Mouse (Mus musculus): ENCODE results near the gene Hs3st3b1.

Gene Hs3st3b1

DNA sequence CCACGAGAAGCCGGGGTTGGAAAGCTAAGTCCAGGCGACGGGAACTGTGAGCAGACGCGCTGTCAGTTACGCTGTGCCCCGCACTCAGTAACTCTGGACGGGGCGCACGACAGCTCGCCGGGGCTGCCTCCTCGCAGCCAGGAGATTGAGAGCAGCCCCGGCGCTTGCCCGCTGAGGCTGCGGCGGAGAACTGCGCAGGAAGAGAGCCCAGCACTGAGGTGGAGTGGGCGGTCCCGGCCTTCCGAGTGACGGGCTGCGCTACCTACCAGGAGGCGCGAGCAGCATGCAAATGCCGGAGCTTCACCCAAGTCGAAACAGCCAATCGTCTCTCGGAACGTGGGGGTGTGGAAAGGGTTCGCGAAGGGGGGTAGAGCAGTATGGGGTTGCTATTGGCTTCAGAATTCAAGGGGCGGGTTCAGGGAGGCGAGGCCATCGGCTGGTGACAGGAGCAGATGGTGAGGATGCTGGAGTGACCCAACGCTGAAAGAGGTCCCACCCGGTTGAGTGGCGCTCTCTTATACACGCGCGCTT, at the start of gene Hs3st3b1:
Gene Hs3st3b1, minus strand, starts transcription at position 200 of the 531 bp plus-strand sequence.
- in situ Hi-C loops (cut with MboI, MseI) = loop anchor here (5.0 kb wide), 1 partner anchor 155 kb away; the partner anchor contains the start of gene Cox10

DNA sequence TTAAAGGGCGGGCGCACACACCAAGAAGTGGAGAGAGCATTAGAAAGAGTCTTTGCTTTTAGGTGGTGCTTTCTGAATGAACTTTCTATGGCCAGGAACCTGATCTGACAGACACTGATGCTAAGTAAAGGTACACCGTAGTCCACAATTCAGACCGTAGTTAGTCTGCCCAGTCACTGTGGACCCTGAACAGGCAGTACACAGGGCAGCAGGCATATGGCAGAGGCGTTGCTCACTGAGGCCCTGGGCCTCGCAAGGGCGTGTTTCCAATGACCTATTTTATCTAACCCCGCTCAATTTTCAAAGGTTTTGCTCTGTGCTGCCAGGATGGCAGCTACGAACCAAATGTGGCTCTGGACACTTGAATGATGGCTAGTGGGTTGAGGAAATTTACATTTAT, 49.4 kb upstream of the Hs3st3b1 start:
- in situ Hi-C loops (cut with MboI, MseI) = no loop called here

DNA sequence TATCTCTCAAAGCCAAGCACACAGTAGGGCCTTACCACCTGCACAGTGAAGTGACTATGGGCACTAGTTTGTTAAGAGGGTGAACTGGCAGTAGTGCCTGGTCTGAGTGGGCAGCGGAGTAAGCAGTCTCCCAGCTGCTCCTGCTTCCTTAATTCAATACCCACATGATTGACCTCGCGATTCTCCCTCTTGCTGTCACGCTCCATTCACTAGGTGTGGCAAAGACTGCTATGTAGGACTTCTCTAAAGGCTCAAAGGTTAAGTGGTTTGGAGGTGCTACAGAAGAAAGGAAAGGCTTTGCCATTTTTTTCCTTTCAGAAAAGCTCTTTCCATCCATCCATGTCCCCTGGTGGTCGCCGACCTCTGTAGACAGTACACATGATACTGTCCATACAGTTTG, 48.7 kb upstream of the Hs3st3b1 start:
- in situ Hi-C loops (cut with MboI, MseI) = no loop called here

DNA sequence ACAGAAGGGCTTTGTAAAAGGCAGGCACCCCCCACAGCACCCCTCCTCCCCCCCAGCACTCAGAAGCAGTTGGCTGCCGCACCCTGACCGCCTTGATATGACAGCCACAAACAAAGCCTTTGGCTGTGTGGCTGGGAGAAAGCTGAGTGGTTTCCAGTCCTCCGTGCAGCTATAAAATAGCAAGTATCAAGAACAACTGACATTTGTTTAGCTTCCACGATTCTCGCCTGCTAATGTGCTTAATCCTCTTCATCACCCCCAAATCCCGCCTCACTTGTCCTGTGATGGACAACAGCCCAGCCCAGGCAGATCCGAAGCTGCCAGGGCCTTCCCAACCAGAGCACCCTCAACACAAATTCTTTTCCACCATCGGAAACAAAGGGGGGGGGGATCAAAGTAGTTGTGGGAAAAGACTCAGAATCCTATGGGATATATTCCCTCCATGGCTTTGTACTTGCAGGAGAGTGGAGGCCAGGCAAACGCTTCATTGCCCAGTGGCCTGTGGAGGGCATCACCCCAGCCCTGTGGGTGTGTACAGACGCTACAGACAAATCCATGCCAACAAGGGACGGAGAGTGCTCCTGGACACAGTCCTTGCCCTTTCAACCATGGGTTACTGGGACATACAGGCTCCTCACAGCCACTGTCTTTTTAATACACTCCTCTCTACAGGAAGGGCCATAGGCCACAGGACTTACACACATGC, 47.3 kb upstream of the Hs3st3b1 start:
- in situ Hi-C loops (cut with MboI, MseI) = no loop called here

DNA sequence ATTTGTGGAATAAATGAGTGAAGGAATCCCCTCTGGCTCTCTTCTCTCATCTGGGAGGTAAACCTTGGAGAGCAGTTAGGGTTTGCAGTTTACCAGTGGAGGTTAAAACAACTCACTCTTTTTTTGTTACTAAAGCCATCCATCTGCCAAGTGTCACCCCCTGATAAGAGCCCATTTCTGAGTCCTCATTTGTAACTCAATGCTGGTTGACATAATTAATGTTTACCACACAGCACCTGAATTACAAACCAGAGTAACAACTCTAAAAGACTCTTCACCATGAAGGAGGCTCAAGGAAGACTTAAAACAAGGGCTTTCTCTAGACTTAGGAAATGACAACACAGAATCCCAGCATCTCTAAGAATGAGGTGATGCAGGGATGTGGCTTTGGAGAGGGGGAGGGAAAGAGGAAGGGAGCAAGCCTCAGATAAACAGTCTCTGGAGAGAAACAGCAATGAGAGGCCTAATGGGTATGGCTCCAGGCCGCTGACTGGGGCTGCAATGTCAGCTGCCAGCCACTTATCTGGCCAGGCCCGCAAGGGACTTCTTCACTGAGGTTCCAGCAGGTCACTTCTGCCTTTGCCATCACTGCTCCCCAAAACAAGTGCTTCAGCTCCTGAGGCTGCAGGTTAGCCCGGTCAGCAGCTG, 46.4 kb upstream of the Hs3st3b1 start:
- in situ Hi-C loops (cut with MboI, MseI) = no loop called here

DNA sequence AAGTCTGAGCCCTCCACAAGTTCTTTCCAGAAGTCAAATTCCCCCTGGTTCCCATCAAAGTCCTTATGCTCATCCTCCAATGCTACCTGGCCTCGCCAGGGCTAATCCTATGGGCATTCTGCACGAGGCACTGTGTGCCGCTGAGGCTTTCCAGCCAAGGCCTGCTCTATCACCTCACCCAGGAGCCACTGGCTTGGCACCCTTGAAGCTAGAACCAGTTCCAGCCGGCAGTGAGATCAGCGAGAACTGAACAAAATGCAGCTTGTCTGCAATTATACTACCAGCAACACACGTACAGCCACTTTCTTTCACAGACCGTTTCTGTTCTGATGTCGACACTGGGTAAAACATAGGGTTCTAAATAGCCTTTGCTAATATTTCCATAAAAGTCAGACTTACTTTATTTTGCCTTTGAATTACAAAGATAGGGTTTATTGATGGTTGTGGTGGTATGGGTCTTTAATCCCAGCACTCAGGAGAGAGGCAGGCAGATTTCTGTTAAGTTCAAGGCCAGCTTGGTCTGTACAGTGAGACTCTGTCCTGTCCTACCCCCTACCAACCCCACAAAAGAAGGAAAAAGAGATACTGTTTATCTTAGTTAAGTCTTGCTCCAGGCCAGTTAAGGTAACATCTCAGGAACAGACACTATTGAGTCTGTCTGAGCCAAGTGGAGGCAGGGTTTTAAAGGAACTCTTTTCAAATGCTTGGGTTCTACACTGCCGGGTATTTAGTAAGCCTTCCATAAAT, 45.7 kb upstream of the Hs3st3b1 start:
- in situ Hi-C loops (cut with MboI, MseI) = no loop called here

DNA sequence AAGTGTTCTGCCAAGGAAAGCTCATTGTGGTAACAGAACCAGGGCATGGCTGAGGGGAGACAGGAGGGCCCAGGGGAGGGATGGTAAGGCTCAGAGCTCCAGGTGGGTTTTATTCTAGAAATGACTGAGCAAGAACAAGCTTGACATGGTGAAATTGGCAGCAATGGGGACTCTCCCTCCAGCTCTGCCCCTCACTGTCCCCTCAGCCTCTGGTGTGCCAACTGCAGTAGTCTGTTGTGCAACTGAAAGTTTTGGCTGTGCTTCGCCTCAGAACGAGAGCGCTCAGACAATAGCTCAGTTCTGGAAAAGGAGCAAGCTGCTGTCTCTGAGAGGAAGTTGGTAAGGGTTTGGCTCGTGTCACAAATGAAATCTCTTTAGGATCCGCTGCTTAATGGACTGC, 43.3 kb upstream of the Hs3st3b1 start:
- in situ Hi-C loops (cut with MboI, MseI) = no loop called here

DNA sequence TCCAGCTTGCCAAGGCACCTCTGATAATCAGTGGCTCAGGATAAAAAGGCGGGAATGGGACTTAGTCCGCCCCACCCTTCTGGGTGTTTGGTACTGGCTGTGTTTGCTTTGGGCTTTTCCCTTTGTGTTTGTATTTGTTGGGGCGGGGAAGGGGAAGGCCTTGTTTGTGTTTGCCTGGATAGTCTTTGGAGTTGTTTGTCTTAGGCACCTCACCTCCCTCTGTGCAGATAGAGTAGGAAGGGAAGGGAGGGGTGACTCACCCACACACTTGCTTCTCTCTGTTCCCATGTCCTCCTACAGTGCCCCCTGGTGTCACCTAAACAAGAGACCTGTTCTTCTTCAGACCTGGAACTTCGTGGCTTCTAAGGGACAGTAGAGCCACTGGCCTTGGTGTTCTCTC, 35.1 kb upstream of the Hs3st3b1 start:
- in situ Hi-C loops (cut with MboI, MseI) = no loop called here

DNA sequence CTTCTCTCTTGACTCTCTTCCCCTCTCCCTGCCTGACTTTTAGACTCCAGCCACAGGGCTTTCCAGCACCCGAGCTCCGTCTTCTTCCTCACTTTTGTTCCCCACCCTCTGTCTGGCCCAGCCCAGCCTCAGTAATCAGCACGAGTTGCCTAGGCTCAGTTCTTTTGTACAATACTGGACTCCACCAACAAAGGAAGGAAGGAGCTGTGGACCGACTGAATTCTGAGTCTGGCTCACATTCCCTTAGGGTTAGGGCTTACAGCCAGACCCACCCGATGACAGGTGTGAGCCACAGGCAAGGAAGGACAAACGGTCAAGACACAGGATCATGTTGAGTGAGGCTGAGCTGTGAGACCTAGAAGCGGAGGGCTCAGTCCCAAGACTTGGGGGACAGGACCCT, 34.7 kb upstream of the Hs3st3b1 start:
- in situ Hi-C loops (cut with MboI, MseI) = no loop called here

DNA sequence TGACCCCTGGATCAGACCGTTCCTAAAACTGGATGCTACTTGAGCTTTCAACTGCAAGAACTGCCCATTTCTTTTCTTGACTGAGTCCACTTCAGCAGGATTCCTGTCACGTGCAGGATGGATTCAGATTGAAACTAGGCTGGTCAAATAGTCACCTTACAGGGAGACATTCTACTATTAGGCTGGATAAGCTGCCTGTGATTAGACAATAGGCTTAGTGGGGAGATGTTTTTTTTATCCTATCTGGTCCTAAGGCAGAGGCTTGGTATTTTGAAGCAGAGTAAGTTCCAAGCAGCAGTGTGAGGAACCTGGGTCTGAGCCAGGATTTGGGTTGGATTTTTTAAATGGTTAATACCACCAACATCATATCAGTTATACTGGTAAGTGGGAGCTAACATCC, 31.8 kb upstream of the Hs3st3b1 start:
- in situ Hi-C loops (cut with MboI, MseI) = no loop called here

DNA sequence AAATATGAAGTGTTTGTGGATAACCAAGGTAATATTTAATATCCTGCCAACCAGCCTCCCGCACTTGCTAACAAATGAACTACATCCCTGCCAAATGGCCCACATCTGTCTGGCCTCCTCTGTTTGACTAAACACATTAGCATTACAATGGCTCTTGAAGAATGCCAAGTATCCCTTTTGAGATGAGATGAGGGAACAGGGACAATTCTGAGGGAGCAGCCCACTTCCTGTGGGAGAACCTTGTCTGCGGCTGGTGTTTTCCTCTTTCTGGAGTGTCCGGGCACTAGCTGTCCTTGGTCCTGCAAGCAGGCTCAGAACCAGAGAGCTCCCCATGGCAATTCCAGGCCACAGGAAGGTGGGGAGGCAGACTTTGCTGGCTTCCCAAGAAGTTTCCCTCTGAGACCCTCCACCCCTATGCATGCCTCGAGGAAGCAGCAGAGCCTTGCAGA, 30.7 kb upstream of the Hs3st3b1 start:
- in situ Hi-C loops (cut with MboI, MseI) = no loop called here

DNA sequence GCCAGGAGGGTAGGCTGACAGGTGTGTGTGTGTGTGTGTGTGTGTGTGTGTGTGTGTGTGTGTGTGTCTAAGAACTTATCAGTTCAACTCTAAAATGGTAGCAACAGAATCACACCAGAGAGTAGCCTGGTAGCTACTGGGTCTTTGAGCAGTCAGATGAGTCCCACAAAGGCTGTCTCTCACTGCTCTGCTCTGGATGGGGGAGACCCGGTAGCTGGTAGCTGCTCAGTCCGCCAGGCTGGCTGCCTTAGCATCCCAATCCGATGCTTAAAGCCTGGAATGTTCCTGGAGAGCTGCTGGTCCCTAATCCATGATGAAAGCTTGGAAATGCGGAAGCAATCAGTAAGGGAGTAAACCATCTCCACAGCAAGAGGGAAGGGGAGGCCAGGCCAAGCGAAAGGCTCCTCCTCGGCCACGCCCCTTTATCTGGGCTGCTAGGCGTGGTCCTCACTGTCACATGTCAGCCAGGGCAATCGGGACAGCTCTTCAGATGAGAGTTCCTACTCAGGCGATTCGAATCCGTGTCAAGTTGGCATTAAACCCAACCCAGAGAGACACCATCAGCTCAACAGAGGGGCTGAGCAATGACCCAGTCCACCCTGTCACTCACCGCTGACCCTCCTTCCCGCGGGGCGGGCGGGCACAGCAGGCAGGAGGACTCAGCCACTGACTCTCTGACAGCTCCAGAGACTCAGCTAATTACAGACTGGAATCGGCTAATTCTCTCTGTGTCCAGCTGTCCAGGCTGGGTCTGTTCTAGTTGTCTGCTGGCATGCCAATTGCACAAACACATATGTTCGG, 29.9 kb upstream of the Hs3st3b1 start:
- in situ Hi-C loops (cut with MboI, MseI) = no loop called here

DNA sequence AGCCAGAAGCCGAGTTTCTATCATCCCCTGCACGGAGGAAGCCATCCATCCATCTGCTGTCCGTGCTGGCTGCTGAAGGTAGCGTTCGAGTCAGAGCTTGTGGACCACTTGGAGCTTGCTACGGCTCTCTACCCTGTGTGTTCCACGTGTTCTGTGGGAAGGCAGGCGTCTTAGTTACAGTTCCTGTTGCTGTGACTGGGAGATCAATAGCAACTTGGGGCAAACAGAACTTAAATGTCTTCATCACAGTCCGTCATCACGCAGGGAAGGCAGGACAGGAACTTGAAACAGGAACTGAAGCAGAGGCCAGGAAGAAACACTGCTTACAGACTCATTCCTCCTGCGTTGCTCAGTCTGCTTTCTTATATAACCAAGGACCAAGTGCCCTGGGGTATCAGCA, 26.3 kb upstream of the Hs3st3b1 start:
- in situ Hi-C loops (cut with MboI, MseI) = no loop called here

DNA sequence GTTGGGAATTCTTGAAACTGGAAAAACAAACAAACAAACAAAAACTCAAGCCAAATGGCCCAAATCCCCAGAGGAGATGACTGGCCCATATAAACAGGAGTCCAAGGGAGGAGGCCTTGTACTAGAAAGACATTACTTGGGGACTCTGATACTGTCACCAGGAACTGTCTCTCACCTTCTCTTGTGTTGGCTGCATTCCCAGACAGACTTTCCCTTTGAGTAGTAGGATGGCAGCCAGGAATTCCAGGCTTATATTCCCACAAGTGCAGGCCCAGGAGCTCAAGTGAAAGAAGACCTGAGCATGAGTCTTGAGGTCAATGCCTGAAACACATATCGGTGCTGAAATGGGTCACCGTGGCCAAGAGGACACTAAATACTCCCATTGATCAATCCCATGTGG, 24.9 kb upstream of the Hs3st3b1 start:
- in situ Hi-C loops (cut with MboI, MseI) = no loop called here

DNA sequence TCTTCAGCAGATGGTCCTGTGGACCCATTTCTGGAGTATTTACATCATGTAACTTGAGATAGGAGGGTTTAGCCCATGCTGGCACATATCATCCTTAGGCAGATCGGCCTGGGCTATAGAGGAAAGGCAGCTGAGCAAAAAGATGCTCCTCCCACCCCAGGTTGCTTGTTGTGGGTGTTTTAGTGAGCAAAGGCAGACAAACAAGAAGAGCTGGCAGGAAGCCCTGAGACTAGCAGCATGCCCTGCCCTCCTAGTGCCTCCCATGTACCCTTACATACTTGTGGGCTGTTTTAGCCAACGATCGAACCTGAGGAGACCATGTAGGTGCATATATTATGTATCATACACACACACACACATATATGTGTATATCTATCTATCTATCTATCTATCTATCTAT, 21.9 kb upstream of the Hs3st3b1 start:
- in situ Hi-C loops (cut with MboI, MseI) = no loop called here

DNA sequence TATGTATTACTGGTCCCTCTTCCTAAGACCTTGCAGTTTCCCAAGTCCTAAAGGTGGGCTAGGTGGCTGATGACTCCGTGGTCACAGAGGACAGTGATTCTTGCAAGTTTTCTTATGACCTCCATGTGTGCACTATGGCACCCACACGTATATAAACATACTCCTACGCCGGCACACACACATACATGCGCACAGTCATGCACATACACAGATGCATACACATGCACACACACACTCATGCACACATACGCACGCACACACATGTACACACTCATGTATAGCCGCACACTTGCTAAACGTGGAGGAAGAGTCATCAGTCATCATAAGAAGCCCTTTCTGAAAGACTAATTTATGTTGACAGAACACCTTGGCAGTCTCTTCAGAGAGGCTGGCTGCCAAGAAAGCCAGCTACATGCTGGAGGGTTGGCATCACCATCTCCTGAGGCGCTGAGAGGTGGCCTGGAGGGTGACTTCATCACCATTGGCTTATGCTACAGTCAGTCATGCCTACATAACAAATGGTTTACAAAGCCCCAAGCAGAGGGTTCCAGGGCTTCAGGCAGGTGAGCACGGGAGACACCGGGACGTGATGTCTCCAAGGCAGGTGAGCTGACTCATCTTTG, 21.3 kb upstream of the Hs3st3b1 start:
- in situ Hi-C loops (cut with MboI, MseI) = no loop called here

DNA sequence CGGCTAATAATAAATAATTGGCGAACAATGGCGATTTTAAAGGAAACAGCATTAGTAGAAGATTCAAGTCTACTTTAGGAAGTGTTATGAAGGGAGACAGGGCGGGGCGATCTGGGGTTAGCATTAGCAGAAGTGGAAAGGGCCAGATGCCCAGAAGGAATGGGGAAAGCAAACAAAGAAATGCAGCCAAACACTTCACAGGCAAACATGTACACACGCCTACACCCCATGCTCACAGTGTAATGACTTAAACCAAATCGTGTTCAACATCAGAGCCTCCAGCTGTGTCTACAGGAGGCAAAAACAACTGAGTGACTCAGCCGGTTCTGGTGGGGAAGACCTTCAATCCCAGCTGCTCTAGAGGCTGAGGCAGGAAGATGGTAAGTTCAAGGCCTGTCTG, 20.1 kb upstream of the Hs3st3b1 start:
- in situ Hi-C loops (cut with MboI, MseI) = no loop called here

DNA sequence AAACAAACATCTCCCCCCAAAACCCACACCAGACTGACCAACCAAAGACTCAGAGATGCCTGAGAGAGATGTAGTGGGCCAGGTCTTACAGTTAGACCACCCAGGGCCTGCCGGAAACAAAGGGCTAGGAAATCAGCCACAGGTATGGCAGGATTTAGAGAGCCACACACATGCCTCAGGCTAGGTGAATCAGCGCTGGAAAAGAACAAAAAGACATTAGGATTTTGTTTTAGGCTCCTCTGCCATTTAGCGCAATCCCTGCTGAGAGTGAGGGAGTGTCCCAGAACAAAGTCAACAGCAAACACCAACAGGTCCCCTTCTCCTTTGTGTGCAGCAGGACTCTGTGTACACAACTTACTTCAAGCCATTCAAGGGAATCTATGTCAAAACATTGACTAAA, 14.6 kb upstream of the Hs3st3b1 start:
- in situ Hi-C loops (cut with MboI, MseI) = no loop called here

DNA sequence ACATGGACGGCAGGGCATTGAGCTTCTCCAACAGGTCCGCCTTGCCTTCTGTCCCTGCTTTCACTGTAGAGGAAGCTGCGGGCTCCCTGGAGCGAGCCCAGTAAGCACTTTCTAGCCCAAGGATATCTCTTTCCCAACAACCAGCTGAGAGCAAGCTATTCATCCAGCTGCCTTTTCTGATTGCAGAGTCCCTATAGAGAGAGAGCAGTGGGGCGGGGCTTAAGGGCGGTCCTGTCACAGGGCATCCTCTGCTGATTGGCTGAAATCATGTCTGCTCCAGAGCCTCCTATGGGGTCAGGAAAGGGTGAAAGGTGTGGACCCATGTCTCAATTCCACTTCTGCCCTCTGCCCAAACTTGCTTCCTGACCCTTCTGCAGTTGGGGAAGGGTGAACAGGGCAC, 4.8 kb upstream of the Hs3st3b1 start:
- in situ Hi-C loops (cut with MboI, MseI) = loop anchor here (5.0 kb wide), 1 partner anchor 515 kb away; no protein-coding TSS in a partner anchor

DNA sequence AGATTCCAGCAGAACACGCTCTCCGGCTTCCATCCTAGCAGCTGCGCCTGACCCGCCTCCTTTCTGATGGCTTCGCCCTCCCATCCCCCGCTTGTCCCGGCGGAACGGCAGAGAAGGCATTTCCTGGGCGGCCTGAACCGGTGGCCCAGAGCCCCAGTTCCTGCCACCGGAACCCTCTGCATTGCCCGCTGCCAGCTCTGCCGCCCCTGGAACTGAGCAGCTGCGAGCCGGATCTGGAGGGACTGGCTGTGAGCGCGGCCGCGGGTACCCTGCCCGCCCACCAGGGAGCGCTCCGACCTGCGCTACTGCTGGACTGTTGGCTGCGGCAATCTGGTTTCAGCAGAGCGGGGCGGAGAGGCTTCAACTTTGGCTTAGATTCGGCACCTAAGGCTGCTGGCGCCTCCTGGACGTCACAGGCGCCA, 3.1 kb upstream of the Hs3st3b1 start:
- in situ Hi-C loops (cut with MboI, MseI) = loop anchor here (5.0 kb wide), 1 partner anchor 517 kb away; no protein-coding TSS in a partner anchor
